Mouse (Mus musculus) small intestine, adult 2 months (tissue): Measurements from ENCODE around the gene Ptprn2.

Experiments
- CTCF ChIP-seq: fragments of 200-500 bp; IDR thresholded peaks from 2 replicates; pipeline ENCODE4 v1.5.1; 2012; ENCODE audit warnings: low read depth, mild to moderate bottlenecking, control low read depth, inconsistent platforms, low read length, moderate library complexity, mixed read lengths; ENCODE audit not compliant: insufficient replicate concordance, insufficient read length; ENCODE audit errors: extremely low read depth
- POLR2A ChIP-seq: fragments of 200-500 bp; IDR thresholded peaks from 2 replicates; pipeline ENCODE4 v1.6.1; 2012; ENCODE audit warnings: low read depth, mild to moderate bottlenecking, control low read depth, inconsistent platforms, low read length, moderate library complexity

- TF ChIP-seq CTCF: no peak
- TF ChIP-seq POLR2A: no peak
These were observed 320.6 kb downstream of the Ptprn2 start for GRCm38 (mm10) chr12:116806089-116806488.
